Mouse (Mus musculus) WW6 (cell line): ENCODE data around the gene Coq7.

Experiments used
- DNase-seq: peaks from one replicate; pipeline ENCODE4 v3.0.0-alpha.2; 2013; ENCODE audit warnings: low read depth, low spot score

Gene Coq7

GRCm38 (mm10) chr7:118533178-118533578 lies at the start of gene Coq7:
Coq7 (minus strand) TSS chr7:118533356.
- DNase-seq: peak; percentile 93

DNA sequence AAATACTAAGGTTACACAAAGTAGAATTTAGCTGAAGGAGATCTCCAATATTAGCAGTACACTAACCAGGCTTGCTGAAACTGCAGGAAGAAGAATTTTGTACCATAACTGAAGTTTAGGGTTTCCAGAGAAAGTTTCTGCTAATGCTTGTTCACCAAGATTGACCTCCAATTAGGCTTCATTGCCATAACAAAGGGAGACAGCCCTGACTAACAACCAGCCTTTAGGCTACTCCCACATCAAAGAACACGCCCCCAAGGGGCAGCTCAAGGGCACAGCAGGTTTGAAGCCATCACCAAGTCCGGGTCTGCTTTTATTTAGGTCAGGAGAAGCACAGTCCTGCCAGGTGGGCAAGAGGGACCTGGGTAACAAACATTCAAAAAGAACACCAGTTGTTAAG lies 46.8 kb upstream of the Coq7 start:
- DNase-seq: peak; percentile 42

DNA sequence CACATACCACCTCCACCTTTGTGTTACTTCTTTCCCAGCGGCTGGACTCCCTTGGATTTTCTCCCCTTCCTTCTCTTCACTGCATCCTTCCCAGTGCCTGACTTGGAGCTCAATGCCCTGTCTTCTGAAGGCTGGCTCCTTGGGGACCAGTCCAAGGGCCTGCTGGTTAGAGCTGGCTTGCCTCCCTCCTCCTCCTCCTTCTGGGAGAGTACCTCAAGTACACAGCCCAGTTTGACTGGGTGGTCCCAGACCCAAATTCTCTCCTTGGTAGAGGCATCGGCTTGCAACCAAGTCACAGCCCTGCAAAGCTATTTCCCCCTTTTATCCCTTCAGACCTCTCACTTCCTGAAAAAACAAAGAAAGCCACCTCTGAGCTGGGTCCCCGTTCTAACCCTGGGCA lies 45.1 kb upstream of the Coq7 start:
- no peak for DNase-seq

- DNase-seq: no peak
These were observed 38.9 kb upstream of the Coq7 start for GRCm38 (mm10) chr7:118572039-118572438.

DNA sequence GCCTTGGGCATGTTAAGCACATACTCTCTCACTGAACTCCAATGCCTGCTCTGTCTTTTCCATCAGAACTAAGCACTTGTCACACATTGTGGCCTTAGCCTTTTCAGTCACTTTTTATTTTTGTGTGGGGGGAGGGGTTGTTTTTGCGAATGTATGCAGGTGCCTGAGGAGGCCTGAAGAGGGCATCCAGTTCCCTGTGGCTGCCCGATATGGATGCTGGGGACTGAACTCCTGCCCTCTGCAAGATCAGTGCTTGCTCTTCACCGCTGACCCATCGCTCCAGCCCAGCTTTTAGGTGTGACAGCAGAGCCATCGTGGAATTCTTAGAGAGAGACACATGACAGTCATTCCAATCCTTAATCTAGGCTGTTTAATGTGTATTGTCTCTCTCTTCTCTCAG lies 38.2 kb upstream of the Coq7 start:
- DNase-seq: no peak

GRCm38 (mm10) chr7:118569121-118569543 lies 36.0 kb upstream of the Coq7 start:
- DNase-seq: no peak

GRCm38 (mm10) chr7:118554290-118554689 lies 21.1 kb upstream of the Coq7 start:
- DNase-seq: no peak

- no peak for DNase-seq
These were observed 20.7 kb upstream of the Coq7 start for GRCm38 (mm10) chr7:118553881-118554280.

GRCm38 (mm10) chr7:118547451-118547850 lies 14.3 kb upstream of the Coq7 start:
- no peak for DNase-seq

- DNase-seq: no peak
These were observed 11.0 kb upstream of the Coq7 start for GRCm38 (mm10) chr7:118544128-118544527.

GRCm38 (mm10) chr7:118535076-118535475 lies 1.9 kb upstream of the Coq7 start:
- DNase-seq: no peak

GRCm38 (mm10) chr7:118534326-118534725 lies 1.2 kb upstream of the Coq7 start:
- no peak for DNase-seq

DNA sequence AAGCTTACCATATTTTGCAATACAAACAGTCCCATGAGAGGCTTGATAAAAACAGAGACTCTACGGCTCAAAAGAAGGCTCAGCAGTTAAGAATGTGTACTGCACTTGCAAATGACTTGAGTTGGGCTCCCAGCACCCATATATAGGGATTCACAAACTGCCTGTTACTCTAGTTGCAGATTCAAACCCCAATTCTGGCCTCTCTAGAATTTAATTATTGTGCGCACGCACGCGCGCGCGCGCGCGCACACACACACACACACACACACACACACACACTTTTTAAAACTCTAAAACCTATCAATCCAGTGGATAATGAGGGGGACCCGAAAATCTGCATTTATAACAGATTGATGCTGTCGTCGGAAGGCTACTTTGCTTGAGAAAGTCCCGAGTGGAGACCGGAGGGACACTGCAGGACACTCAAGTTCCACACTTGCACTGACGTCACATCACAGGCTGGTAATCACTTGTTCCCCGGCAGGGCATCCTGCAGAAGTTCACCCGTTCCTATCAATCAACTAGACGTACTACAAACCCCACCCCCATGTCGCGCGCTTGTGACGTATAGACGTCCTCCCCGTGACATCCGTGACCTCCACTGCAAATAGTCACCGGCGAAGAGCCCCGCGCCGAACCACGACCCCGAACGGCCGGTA lies 508 bp downstream of the Coq7 start:
- DNase-seq: peak; percentile 89

GRCm38 (mm10) chr7:118526967-118527366 lies 6.2 kb downstream of the Coq7 start:
- no peak for DNase-seq

DNA sequence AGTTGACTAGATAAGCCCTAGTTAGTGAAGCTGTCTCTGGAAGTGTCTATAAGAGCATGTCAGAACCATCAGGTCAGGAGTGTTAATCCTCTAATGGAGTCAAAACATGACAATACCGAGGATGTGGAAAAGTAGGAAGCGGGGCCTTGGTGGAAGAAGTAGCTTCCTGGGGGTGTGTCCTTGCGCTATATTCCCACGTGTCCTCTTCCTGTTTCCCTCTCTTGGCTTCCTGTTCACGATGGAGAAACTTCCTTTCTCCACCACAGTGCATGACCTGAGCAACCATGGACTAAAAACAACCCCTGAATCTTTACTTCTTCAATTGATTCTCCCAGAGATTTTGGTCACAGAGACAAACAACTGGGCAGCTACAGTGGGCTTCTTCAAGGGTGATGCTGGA lies 11.1 kb downstream of the Coq7 start:
- no peak for DNase-seq

- no peak for DNase-seq
These were observed 13.5 kb downstream of the Coq7 start for GRCm38 (mm10) chr7:118519661-118520060.

DNA sequence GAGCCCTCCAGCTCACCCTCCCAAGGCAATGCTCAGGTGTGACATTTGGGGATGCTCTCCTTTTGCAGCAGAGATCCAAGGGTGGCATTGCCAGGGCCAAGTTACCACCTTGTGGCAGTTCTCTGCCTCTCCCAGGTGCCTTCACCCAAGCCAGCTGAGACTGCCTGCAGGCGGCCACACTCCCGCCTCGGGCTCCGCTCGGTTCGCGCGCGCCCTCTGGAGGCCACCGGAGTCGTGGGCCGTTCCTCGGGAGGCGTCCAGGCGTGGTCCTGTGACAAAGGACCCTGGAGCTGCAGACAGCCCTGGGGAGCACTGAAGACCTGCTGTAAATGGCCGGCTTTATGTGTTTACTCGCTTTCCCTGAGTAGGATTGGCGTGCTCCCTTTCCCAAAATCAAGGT lies 14.5 kb downstream of the Coq7 start:
- DNase-seq: peak; percentile 39

DNA sequence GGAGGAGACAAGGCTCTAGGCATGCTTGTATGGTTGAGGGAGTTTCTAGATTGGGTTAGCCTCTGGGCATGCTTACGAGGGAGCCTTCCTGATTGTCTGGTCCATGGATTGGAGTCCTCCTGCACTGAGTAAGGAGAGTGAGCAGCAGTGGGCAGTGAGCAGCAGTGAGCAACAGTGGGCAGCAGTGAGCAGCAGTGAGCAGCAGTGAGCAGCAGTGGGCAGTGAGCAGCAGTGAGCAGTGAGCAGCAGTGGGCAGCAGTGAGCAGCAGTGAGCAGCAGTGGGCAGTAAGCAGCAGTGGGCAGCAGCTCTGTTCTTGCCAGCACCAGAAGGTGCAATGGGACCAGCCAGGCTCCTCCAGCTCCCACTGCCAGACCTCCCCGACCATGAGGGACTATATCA lies 15.3 kb downstream of the Coq7 start:
- no peak for DNase-seq

- DNase-seq: no peak
These were observed 24.6 kb downstream of the Coq7 start for GRCm38 (mm10) chr7:118508556-118508955.

DNA sequence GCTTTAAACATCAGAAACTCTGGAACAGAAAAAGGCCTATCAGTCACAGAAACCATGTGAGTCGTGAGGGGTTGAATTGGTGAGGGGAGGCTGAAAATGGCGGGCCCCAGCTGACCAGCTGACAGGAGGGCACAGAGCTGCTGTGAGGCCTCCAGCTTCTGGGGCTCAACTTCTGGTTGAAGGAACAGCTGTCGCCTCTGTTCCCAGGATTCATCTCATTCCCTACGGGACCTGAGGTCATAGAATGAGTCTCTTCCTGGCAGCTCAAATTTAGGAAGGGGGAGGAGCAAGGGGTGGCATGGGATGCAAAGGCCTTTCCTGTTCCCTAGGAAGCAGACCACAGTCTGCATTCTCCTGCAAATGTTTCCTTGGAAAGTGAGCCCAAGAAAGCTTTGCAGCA lies 29.3 kb downstream of the Coq7 start:
- DNase-seq: no peak

GRCm38 (mm10) chr7:118502333-118502732 lies 30.8 kb downstream of the Coq7 start:
- no peak for DNase-seq

DNA sequence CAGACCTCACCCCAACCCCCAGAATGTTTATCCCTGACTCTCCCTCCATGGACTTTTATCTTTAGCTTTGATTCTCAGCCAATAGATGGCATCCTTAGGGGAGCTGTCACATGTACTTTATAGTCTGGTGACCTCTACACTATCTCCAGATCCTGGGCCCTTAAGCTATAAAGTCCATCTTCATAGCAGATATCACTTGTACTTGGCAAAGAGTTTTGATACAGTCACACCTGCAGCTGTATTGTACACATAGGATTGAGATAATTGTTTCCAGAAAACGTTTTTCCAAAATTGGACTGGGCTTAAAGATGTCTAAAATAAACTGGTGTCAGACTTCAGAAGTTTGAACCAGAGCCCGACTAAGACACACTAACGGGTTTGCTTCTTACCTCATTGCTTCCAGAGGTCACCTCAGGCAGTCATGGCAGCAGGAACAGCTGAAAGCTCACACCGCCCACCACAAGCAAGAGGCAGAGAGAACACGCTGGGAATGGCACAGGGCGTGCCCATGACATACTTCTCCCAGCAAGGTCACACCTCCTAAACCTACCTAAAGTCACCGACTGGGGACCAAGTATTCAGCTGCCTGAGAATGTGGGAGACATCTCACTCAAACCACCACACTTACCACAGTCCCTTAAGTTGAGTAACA lies 33.2 kb downstream of the Coq7 start:
- DNase-seq: no peak

- DNase-seq: no peak
These were observed 34.0 kb downstream of the Coq7 start for GRCm38 (mm10) chr7:118498984-118499783.
